Mouse (Mus musculus) right cerebral cortex, adult 18-20 months (tissue): ENCODE data around the gene D430042O09Rik.

ENCODE experiments used
- DNase-seq: peaks from one replicate; pipeline ENCODE4 v3.0.0; 2022; ENCODE audit warnings: mixed read lengths

The D430042O09Rik gene

GRCm38 (mm10) chr7:125815733-125816132 lies 108.0 kb downstream of the D430042O09Rik start:
- no peak for DNase-seq

- no peak for DNase-seq
Observed at GRCm38 (mm10) chr7:125818301-125818712, 110.6 kb downstream of the D430042O09Rik start.

- DNase-seq: no peak
Observed at GRCm38 (mm10) chr7:125820233-125820632, 112.5 kb downstream of the D430042O09Rik start.

- DNase-seq: no peak
Observed at GRCm38 (mm10) chr7:125826425-125826824, 118.7 kb downstream of the D430042O09Rik start.

- DNase-seq: no peak
Observed at GRCm38 (mm10) chr7:125826887-125827286, 119.2 kb downstream of the D430042O09Rik start.

GRCm38 (mm10) chr7:125827420-125827819 lies 119.7 kb downstream of the D430042O09Rik start:
- no peak for DNase-seq

- DNase-seq: no peak
Observed at GRCm38 (mm10) chr7:125828561-125828960, 120.9 kb downstream of the D430042O09Rik start.

- no peak for DNase-seq
Observed at GRCm38 (mm10) chr7:125829121-125829666, 121.5 kb downstream of the D430042O09Rik start.

GRCm38 (mm10) chr7:125832767-125833166 lies 125.1 kb downstream of the D430042O09Rik start:
- no peak for DNase-seq

- no peak for DNase-seq
Observed at GRCm38 (mm10) chr7:125833471-125833870, 125.8 kb downstream of the D430042O09Rik start.

GRCm38 (mm10) chr7:125838078-125838742 lies 130.5 kb downstream of the D430042O09Rik start:
- DNase-seq: no peak

- no peak for DNase-seq
Observed at GRCm38 (mm10) chr7:125845611-125846010, 137.9 kb downstream of the D430042O09Rik start.

GRCm38 (mm10) chr7:125846866-125847527 lies 139.3 kb downstream of the D430042O09Rik start:
- DNase-seq: peak; percentile 35

- DNase-seq: peak; percentile 30
Observed at GRCm38 (mm10) chr7:125847528-125847866, 139.8 kb downstream of the D430042O09Rik start.

- no peak for DNase-seq
Observed at GRCm38 (mm10) chr7:125859564-125859963, 151.9 kb downstream of the D430042O09Rik start.

- DNase-seq: no peak
Observed at GRCm38 (mm10) chr7:125860421-125860820, 152.7 kb downstream of the D430042O09Rik start.

GRCm38 (mm10) chr7:125864026-125864425 lies 156.3 kb downstream of the D430042O09Rik start:
- no peak for DNase-seq

- no peak for DNase-seq
Observed at GRCm38 (mm10) chr7:125865234-125865633, 157.5 kb downstream of the D430042O09Rik start.

- no peak for DNase-seq
Observed at GRCm38 (mm10) chr7:125868570-125868969, 160.9 kb downstream of the D430042O09Rik start.

- peak; percentile 47 for DNase-seq
Observed at GRCm38 (mm10) chr7:125871404-125872201, 163.9 kb downstream of the D430042O09Rik start.

- DNase-seq: no peak
Observed at GRCm38 (mm10) chr7:125872202-125872580, 164.5 kb downstream of the D430042O09Rik start.

- DNase-seq: no peak
Observed at GRCm38 (mm10) chr7:125872874-125873273, 165.2 kb downstream of the D430042O09Rik start.

GRCm38 (mm10) chr7:125873971-125874495 lies 166.3 kb downstream of the D430042O09Rik start:
- DNase-seq: no peak
